Mouse (Mus musculus): ENCODE data around the gene Gpr61.
A peak's percentile ranks its signal among the peaks of the same experiment; 100 is the strongest.

Gene Gpr61

DNA sequence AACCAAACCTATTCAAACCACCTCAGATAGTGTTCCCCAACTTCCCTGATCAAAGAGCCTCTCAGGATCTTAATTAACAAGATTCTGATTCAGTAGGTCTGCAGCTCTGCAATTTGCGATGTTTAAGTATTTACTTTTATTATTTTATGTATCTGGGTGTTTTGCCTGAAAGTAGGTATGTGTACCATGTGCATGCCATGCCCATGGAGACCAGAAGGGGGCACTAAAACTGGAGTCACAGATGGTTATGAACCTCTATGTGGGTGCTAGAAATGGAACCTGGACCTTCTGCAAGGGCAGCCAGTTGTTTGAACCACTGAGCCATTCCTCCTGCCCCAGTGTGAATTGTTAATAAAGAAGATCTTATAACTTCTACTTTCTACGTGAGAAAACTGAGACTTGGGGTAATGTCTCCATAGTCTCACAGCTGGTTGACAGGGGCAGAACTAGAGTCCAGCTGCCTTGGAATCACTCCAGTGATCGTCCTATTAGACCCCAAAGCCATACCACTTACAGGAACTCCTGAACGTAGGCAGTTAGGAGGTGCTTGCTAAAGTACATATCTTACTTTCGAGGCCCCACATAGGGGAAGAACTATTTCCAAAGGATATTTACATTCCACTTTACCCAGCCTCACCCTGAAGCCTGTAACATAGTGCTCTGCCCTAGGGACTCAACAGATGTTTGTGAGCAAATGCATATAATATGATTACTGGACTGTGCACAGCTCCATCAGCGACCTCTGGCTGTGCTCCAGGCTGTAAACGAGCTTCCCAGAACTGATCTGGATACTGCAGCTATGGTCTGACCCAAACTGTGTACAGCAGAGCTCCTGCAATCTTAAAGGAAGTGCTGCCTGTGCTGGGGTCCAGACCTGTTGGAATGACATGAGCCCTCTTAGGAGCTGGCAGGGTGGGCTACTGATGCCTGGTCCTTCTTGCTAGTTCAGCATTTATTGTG is 24.4 kb upstream of the Gpr61 start:
- peak; percentile 64 for DNase-seq (ENCODE audit: low read depth, low spot score)

GRCm38 (mm10) chr3:108174672-108175531 is 20.2 kb upstream of the Gpr61 start:
- no peak for DNase-seq (ENCODE audit: low read depth, low spot score)

DNA sequence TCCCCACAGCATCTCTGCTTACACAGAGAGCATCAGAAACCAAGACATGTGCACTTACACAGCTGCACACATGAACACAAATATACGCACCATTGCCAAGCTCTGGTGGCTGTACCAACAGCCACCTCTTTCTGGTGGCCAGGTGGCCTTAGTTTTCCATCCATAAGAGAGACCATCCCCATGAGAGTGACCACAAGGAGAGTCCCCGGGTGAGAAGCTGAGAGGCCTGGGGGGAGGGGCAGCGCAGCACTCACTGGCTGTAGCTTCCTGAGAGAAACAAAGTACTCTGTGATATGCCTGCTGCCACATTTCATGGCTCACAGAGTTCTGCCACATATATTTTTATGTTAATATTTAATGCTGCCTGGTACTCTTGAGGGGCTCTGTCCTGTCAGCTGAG is 14.5 kb upstream of the Gpr61 start:
- no peak for DNase-seq (ENCODE audit: low read depth, low spot score)

- DNase-seq (ENCODE audit: low read depth, low spot score) = no peak
These were observed 12.8 kb upstream of the Gpr61 start for GRCm38 (mm10) chr3:108167499-108167898.

DNA sequence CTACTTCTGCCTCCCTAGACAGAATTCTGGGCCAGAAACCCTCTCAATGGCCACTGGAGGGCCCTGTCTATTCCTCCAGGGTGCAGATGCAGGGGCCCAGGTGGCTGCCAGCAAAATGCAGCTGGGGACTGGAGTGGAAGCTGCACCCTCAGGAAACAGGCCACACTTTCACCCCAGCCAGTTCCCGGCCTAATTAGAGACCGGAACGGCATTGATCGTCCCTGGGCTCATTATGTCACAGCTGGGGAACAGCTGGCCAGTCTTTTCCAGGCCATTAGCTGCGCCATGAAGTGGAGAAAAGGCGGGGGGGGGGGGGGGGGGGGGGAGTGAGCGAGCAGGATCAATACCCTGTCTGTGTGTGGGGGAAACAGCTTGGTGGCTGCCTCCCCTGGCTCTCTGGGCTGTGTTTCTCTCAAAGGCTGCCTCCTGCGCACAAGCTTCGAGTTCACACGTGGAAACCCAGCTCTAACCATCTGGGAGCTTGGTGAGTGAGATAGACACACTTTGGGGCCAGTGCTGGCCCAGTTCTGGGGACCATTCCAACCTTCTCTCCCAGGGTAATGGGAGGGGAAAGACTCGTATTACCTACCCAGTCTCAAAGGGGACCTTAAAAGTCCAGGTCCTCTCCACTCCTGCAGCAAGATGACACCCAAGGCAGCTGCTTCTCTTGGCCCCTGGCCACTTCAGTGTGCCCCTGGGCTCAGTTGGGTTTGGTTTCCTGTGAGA is 12.0 kb upstream of the Gpr61 start:
- no peak for DNase-seq (ENCODE audit: low read depth, low spot score)

GRCm38 (mm10) chr3:108165532-108166315 is 11.0 kb upstream of the Gpr61 start:
- no peak for DNase-seq (ENCODE audit: low read depth, low spot score)

DNA sequence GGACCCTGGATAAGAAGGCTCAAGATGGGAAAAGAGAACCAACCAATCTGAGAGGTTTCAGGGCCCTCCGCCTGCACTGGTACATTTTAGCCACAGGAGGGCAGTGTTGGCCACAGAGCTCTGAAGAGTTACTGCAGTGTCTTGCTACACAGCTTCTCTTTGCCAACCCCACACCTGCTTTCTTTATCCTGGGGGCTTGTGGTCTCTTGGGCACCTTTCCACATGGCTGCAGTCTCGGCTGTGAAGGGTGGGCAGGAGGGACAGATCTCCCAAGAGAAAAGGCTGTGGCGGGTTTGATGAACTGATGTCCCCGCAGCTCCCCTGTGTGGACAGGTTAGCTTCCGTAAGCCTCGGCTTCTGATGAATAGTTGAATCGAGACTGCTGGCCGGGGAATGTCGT is 10.1 kb upstream of the Gpr61 start:
- DNase-seq (ENCODE audit: low read depth, low spot score) = peak; percentile 78

GRCm38 (mm10) chr3:108164091-108164490 is 9.4 kb upstream of the Gpr61 start:
- no peak for DNase-seq (ENCODE audit: low read depth, low spot score)

- DNase-seq (ENCODE audit: low read depth, low spot score) = no peak
These were observed 3.8 kb upstream of the Gpr61 start for GRCm38 (mm10) chr3:108158383-108159037.

GRCm38 (mm10) chr3:108152290-108152689 is 2.4 kb downstream of the Gpr61 start:
- no peak for DNase-seq (ENCODE audit: low read depth, low spot score)

GRCm38 (mm10) chr3:108147386-108148235 is 7.1 kb downstream of the Gpr61 start:
- DNase-seq (ENCODE audit: low read depth, low spot score) = peak; percentile 91

DNA sequence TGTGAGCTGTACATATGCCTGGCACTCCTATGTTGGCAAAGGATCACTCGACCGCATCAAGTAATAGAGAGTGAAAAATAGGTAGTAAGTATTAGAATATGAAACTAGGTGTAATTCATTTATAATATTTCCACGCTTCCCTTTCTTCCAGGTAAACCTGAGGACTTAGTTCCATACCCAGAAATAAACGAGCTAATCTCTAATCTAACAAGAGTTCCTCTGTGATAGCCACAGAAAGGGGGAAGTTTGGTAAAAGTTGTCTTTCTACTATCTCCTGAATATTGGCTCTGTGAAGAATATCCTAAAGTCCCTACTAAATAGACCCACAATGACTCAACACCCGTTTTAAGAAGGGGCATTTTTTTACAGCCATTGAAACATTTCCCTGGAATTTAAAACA is 8.0 kb downstream of the Gpr61 start:
- DNase-seq (ENCODE audit: low read depth, low spot score) = no peak

DNA sequence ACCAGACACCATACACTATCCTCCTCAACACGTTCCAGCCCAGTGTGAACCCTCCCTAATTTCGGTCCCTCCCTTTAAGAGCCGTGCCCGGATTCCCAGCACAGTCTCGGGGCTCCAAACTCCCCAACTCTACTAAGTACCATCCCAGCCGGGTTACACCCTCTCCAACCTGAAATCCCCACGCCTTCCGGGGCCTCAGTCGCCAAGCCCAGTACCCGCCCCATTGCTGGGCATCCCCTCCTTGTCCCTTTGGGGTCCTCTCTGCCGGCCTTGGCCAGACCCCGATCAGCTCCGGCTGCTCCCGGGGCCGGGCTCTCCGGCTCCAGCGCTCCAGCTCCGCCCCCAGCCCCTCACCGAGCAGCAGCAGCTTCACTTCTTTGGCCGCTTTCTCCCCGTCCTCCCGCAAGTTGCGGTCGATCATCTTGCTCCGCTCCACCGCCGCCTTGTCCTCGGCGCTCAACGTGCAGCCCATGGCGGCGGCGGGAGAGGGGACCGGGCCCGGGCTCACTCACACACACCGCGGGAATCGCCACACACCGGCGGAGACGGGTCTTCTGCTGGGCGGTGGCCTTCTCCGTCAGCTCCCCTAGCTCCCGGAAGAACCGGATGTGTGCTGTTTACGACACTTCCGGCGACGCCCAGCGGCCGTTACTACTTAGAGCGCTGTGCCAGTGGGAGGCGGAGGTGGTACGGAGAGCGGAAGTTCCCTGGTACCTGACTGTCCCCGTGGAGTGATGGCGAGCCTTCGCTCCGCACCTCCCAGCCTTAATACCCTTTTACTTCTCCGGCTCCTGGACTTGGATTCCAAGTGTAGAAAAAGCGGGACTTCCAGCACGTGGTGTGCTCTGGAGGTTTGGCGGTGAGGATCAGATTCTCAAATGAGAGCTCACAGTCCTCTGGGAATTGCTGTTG is 8.9 kb downstream of the Gpr61 start, which contains the start of gene Gnai3:
TSS of gene Gnai3 (minus strand) at position 613 of the 912 bp plus-strand sequence.
- DNase-seq (ENCODE audit: low read depth, low spot score) = peak; percentile 95

GRCm38 (mm10) chr3:108140786-108141185 is 13.9 kb downstream of the Gpr61 start:
- DNase-seq (ENCODE audit: low read depth, low spot score) = no peak

DNA sequence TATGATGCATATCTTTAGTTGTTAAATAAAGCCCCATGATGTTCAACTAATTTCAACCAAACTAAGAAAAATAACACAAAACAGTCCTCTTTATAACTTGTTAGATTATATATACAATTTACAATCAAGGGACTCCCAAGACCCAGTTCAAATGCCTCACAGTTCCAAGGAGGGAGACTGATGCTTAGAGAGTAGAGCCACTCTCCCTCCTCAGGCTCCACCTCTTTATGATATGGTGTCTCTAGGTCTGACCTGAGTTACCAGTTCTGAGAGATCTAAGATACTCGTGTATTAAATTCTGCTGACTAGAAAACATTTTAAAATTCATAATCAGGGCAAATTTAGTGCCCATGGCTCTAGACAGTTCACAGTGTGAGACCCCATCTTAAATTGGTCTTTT is 15.6 kb downstream of the Gpr61 start:
- no peak for DNase-seq (ENCODE audit: low read depth, low spot score)

GRCm38 (mm10) chr3:108134701-108135100 is 20.0 kb downstream of the Gpr61 start:
- DNase-seq (ENCODE audit: low read depth, low spot score) = peak; percentile 12

- no peak for DNase-seq (ENCODE audit: low read depth, low spot score)
These were observed 22.2 kb downstream of the Gpr61 start for GRCm38 (mm10) chr3:108132484-108132883.

DNA sequence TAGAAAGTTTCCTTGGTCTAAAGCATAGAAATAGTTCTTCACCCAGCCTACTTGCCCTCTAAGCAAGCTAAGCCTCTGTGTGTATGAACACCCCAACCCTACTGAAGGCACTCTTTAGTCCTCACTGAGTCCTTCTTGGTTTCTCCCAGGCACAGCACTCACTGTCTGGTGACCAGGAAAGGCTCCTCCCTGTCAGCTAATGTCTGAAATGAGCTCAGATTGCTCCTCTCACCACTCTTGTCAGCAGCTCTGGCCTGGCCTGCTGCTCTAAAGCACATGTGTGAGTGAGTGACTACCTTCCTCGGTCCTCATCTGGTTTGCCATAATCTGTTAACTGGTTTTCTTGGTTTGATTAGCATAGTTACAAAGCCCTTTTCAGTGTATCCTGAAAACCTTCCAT is 22.9 kb downstream of the Gpr61 start:
- DNase-seq (ENCODE audit: low read depth, low spot score) = no peak

All from R1 (cell line).